Mouse (Mus musculus) MEL (cell line): ENCODE measurements at regions not wholly inside any gene's neighbourhood (a gene's known extent, or its start where the extent isn't known, plus 50 kb on each side); places are given as distances from the start of the nearest gene placed in this dataset.
A peak's percentile ranks its signal among the peaks of the same experiment; 100 is the strongest.

ENCODE experiments used
- DNase-seq: peaks from one replicate; pipeline ENCODE4 v3.0.0; 2011; ENCODE audit warnings: low read depth, low spot score
- H3K27ac ChIP-seq: 2 replicates; pipeline ENCODE4 v1.5.1; 2012; ENCODE audit warnings: low read depth, mild to moderate bottlenecking, control low read depth, low read length, moderate library complexity; ENCODE audit not compliant: control insufficient read depth
- H3K27me3 ChIP-seq, 2 experiments: fragments of 150-350 bp in 1 of 2; sonication (generic) in 1 of 2; 2 replicates each; pipeline ENCODE4 v1.6.1; 2012; ENCODE audit warnings: low read length in 2 of 2, mild to moderate bottlenecking in 2 of 2, improper control_type of control experiment in 1 of 2, moderate library complexity in 1 of 2; ENCODE audit not compliant: insufficient read depth in 2 of 2, control insufficient read depth in 1 of 2
- H3K36me3 ChIP-seq, 2 experiments: 2 replicates each; pipeline ENCODE4 v1.6.1; 2012 to 2014; ENCODE audit warnings: low read length in 2 of 2, improper control_type of control experiment in 1 of 2, inconsistent platforms in 1 of 2, mild to moderate bottlenecking in 1 of 2; ENCODE audit not compliant: insufficient read depth in 2 of 2, control insufficient read depth in 1 of 2
- H3K4me1 ChIP-seq, 2 experiments: fragments of 150-350 bp in 1 of 2; sonication (generic) in 1 of 2; 2 replicates each; pipeline ENCODE4 v1.6.1; 2012; ENCODE audit warnings: low read length in 2 of 2, improper control_type of control experiment in 1 of 2, mild to moderate bottlenecking in 1 of 2; ENCODE audit not compliant: insufficient read depth in 2 of 2, control insufficient read depth in 1 of 2
- H3K4me3 ChIP-seq, 2 experiments: fragments of 150-350 bp in 1 of 2; sonication (generic) in 1 of 2; 2 replicates each; pipeline ENCODE4 v1.5.1; 2012; ENCODE audit warnings: low read depth in 2 of 2, low read length in 2 of 2, mild to moderate bottlenecking in 2 of 2, moderate library complexity in 2 of 2, control low read depth in 1 of 2, improper control_type of control experiment in 1 of 2; ENCODE audit not compliant: control insufficient read depth in 1 of 2, insufficient read depth in 1 of 2
- H3K79me2 ChIP-seq: 2 replicates; pipeline ENCODE4 v1.6.1; 2012; ENCODE audit warnings: mild to moderate bottlenecking, low read length, moderate library complexity; ENCODE audit not compliant: control insufficient read depth, poor library complexity, insufficient read depth
- H3K9ac ChIP-seq: 2 replicates; pipeline ENCODE4 v1.6.1; 2012; ENCODE audit warnings: low read depth, mild to moderate bottlenecking, control low read depth, low read length, moderate library complexity; ENCODE audit not compliant: control insufficient read depth, poor library complexity, severe bottlenecking
- H3K9me3 ChIP-seq: fragments of 150-350 bp; sonication (generic); replicated peaks from 2 replicates; pipeline ENCODE4 v1.6.1; 2012; ENCODE audit warnings: mild to moderate bottlenecking, low read length, improper control_type of control experiment, moderate library complexity; ENCODE audit not compliant: insufficient read depth
- CTCF ChIP-seq, 3 experiments: IDR thresholded peaks in 2 of 3; conservative IDR thresholded peaks in 1 of 3; 2 replicates each; pipeline ENCODE4 v1.5.1; 2011 to 2012; ENCODE audit warnings: low read length in 3 of 3, low read depth in 2 of 3, mild to moderate bottlenecking in 2 of 3, improper control_type of control experiment in 1 of 3, inconsistent platforms in 1 of 3, mixed read lengths in 1 of 3, moderate library complexity in 1 of 3; ENCODE audit not compliant: control insufficient read depth in 1 of 3, insufficient read depth in 1 of 3, poor library complexity in 1 of 3, severe bottlenecking in 1 of 3
- ETS1 ChIP-seq: IDR thresholded peaks from 2 replicates; pipeline ENCODE4 v1.6.1; 2012; ENCODE audit warnings: low read depth, mild to moderate bottlenecking, inconsistent platforms, low read length, improper control_type of control experiment, moderate library complexity
- GABPA ChIP-seq: IDR thresholded peaks from 2 replicates; pipeline ENCODE4 v1.6.1; 2012; ENCODE audit warnings: low read depth, mild to moderate bottlenecking, inconsistent platforms, low read length, improper control_type of control experiment, moderate library complexity
- MAFK ChIP-seq: IDR thresholded peaks from 2 replicates; pipeline ENCODE4 v1.6.1; 2011; ENCODE audit warnings: low read depth, mild to moderate bottlenecking, low read length, improper control_type of control experiment, borderline replicate concordance
- MXI1 ChIP-seq: IDR thresholded peaks from 2 replicates; pipeline ENCODE4 v1.6.1; 2011; ENCODE audit warnings: mild to moderate bottlenecking, low read depth, low read length, improper control_type of control experiment
- MYC ChIP-seq: IDR thresholded peaks from 2 replicates; pipeline ENCODE4 v1.6.1; 2011; ENCODE audit warnings: low read depth, mild to moderate bottlenecking, low read length, improper control_type of control experiment, moderate library complexity
- NELFE ChIP-seq: IDR thresholded peaks from 2 replicates; pipeline ENCODE4 v1.6.1; 2011; ENCODE audit warnings: low read depth, low read length, improper control_type of control experiment
- NRF1 ChIP-seq: IDR thresholded peaks from 2 replicates; pipeline ENCODE4 v1.6.1; 2014; ENCODE audit warnings: low read depth, mild to moderate bottlenecking, inconsistent platforms, low read length, improper control_type of control experiment, moderate library complexity; ENCODE audit not compliant: poor library complexity, insufficient read depth, severe bottlenecking
- POLR2AphosphoS2 ChIP-seq: IDR thresholded peaks from 2 replicates; pipeline ENCODE4 v1.6.1; 2011; ENCODE audit warnings: low read length, improper control_type of control experiment
- POLR2AphosphoS5 ChIP-seq: IDR thresholded peaks from 2 replicates; pipeline ENCODE4 v1.6.1; 2012; ENCODE audit warnings: low read depth, borderline replicate concordance, mild to moderate bottlenecking, inconsistent platforms, low read length, moderate library complexity, mixed read lengths
- RCOR1 ChIP-seq: IDR thresholded peaks from 2 replicates; pipeline ENCODE4 v1.6.1; 2012; ENCODE audit warnings: low read depth, mild to moderate bottlenecking, inconsistent platforms, low read length, improper control_type of control experiment
- SMC3 ChIP-seq: IDR thresholded peaks from 2 replicates; pipeline ENCODE4 v1.6.1; 2011; ENCODE audit warnings: low read depth, low read length, improper control_type of control experiment
- TAL1 ChIP-seq: IDR thresholded peaks from 2 replicates; pipeline ENCODE4 v1.6.1; 2012; ENCODE audit warnings: mild to moderate bottlenecking, inconsistent platforms, low read length, moderate library complexity, mixed read lengths
- TBP ChIP-seq: IDR thresholded peaks from 2 replicates; pipeline ENCODE4 v1.8.0; 2011; ENCODE audit warnings: low read depth, low read length, improper control_type of control experiment
- TCF12 ChIP-seq: IDR thresholded peaks from 2 replicates; pipeline ENCODE4 v1.6.1; 2014; ENCODE audit warnings: low read depth, mild to moderate bottlenecking, inconsistent platforms, low read length, improper control_type of control experiment, moderate library complexity
- UBTF ChIP-seq: IDR thresholded peaks from 2 replicates; pipeline ENCODE4 v1.6.1; 2012; ENCODE audit warnings: low read depth, mild to moderate bottlenecking, inconsistent platforms, low read length, improper control_type of control experiment, moderate library complexity, borderline replicate concordance; ENCODE audit not compliant: insufficient read depth

GRCm38 (mm10) chr17:83295526-83296238, 55.0 kb upstream of the Eml4 start:
- H3K9ac ChIP-seq = no peak overlapping the region
- H3K9me3 ChIP-seq = no peaks in the 10 kb centered on the region
- no peak for DNase-seq
- no peak overlapping the region for H3K4me3 ChIP-seq
- TF ChIP-seq TAL1 (no peak), GABPA (no peak), NRF1 (no peak), MXI1 (no peak), POLR2AphosphoS2 (no peak), SMC3 (no peak), MYC (no peak), CTCF (IDR thresholded peaks at IDR 0.05 in 2 of 3, conservative IDR thresholded peaks at IDR 0.05 in 1 of 3; ENCODE audit: control insufficient read depth in 1 of 3, insufficient read depth in 1 of 3, low read depth in 2 of 3, low read length in 3 of 3, poor library complexity in 1 of 3, severe bottlenecking in 1 of 3) (no peak)
- TF ChIP-seq, all 39 proteins: peak for 0
- no peaks in the 10 kb centered on the region for H3K79me2 ChIP-seq
- H3K36me3 ChIP-seq = no peaks in the 10 kb centered on the region
- H3K27ac ChIP-seq = no peak overlapping the region
- H3K27me3 ChIP-seq = peaks cover 0 to 2% of the 10 kb centered on the region in 2 experiments; a peak in 1 of 4 replicates
- peaks cover 0 to 10% of the 10 kb centered on the region in 2 experiments; a peak in 2 of 4 replicates for H3K4me1 ChIP-seq

GRCm38 (mm10) chr17:83297379-83298121, 53.2 kb upstream of the Eml4 start:
- peak; percentile 89 for DNase-seq
- Histone ChIP-seq H3K79me2 (no peaks in the 10 kb centered on the region), H3K4me1 (peaks cover 0 to 19% of the 10 kb centered on the region in 2 experiments; a peak in 2 of 4 replicates), H3K36me3 (no peaks in the 10 kb centered on the region), H3K9ac (0 out of 2 replicates have a peak overlapping the region, but pooled peaks have one; percentile 30), H3K4me3 (peak overlapping the region; percentile 25 to 56; a peak in 3 of 4 replicates), H3K9me3 (no peaks in the 10 kb centered on the region), H3K27me3 (no peaks in the 10 kb centered on the region), H3K27ac (peak overlapping the region; percentile 46; the same call in 1 of the 2 replicates)
- TF ChIP-seq POLR2AphosphoS5 (no peak), RCOR1 (no peak), ETS1 (peak; percentile 57), UBTF (no peak), SMC3 (no peak), MAFK (peak; percentile 58; the same call in 1 of the 2 replicates), TAL1 (no peak), TBP (peak; percentile 98), NELFE (no peak), TCF12 (no peak)
